Mouse (Mus musculus) stomach, embryonic 14.5 days (tissue): ENCODE measurements around the gene Foxs1. TPM values are rescaled to one million over a fixed set of nuclear protein-coding genes. Genes with fewer than 3 reads are reported as not detected.
A peak's percentile ranks its signal among the peaks of the same experiment; 100 is the strongest.

Experiments used
- ATAC-seq: fragments of 200-750 bp; cut with Nextera tagmentation; 2 replicates; pipeline ENCODE4 v1.8.0; 2017; ENCODE audit warnings: low read depth, moderate TSS enrichment; ENCODE audit not compliant: insufficient number of reproducible peaks, insufficient read depth, low FRiP score
- H3K27ac ChIP-seq: fragments of 300-500 bp; sonication (generic); 2 replicates; pipeline ENCODE4 v1.5.1; 2014; ENCODE audit warnings: mild to moderate bottlenecking, low read length, moderate library complexity, mixed read lengths
- H3K27me3 ChIP-seq: fragments of 300-500 bp; sonication (generic); 2 replicates; pipeline ENCODE4 v1.6.1; 2014; ENCODE audit warnings: low read length, control low read depth, mixed read lengths; ENCODE audit not compliant: control insufficient read depth, insufficient read depth
- H3K36me3 ChIP-seq: fragments of 300-500 bp; sonication (generic); 2 replicates; pipeline ENCODE4 v1.6.1; 2014; ENCODE audit warnings: mild to moderate bottlenecking, control low read depth, low read length, moderate library complexity, mixed read lengths; ENCODE audit not compliant: control insufficient read depth, insufficient read depth
- H3K4me1 ChIP-seq: fragments of 300-500 bp; sonication (generic); 2 replicates; pipeline ENCODE4 v1.6.1; 2014; ENCODE audit warnings: low read length, control low read depth, mixed read lengths; ENCODE audit not compliant: control insufficient read depth, insufficient read depth
- H3K4me2 ChIP-seq: fragments of 300-500 bp; sonication (generic); replicated peaks from 2 replicates; pipeline ENCODE4 v1.6.1; 2014; ENCODE audit warnings: low read depth, low read length, control low read depth
- H3K4me3 ChIP-seq: fragments of 300-500 bp; sonication (generic); 2 replicates; pipeline ENCODE4 v1.5.1; 2014; ENCODE audit warnings: low read depth, low read length, control low read depth
- H3K9ac ChIP-seq: fragments of 300-500 bp; sonication (generic); replicated peaks from 2 replicates; pipeline ENCODE4 v1.6.1; 2014; ENCODE audit warnings: low read depth, mild to moderate bottlenecking, control low read depth, low read length, moderate library complexity, mixed read lengths
- H3K9me3 ChIP-seq: fragments of 300-500 bp; sonication (generic); 2 replicates; pipeline ENCODE4 v1.6.1; 2016; ENCODE audit warnings: low read depth, low read length, control low read depth; ENCODE audit not compliant: control insufficient read depth
- WGBS: fragments of 180-500 bp; shearing (Covaris S2); extraction: QIAGEN DNeasy Blood & Tissue Kit; methylation state at CpG from one replicate; pipeline ENCODE4 v1.1.7; 2014; 5-methylcytosine and 5-hydroxymethylcytosine counted together
- polyA plus RNA-seq: library from polyadenylated mRNA; unstranded; fragments of >200 nt; fragmentation: Nextera tagmentation; extraction: Ambion mirVana; gene quantifications from 2 replicates; pipeline ENCODE4 v1.2.1, GENCODE M21; 2014

The Foxs1 gene
- polyA plus RNA-seq, 1 experiment from 2014 or later: 3.3 TPM

- ATAC-seq: no peak; the same call in 1 of the 2 replicates
- H3K4me2 ChIP-seq: peak overlapping the region; percentile 2; the same call in 1 of the 2 replicates
- WGBS: 2% methylated on average over 18 of the region's 18 CpGs
- H3K4me1 ChIP-seq: no peaks in the 10 kb centered on the region
- no peaks in the 10 kb centered on the region for H3K9me3 ChIP-seq
- no peak overlapping the region for H3K4me3 ChIP-seq
- no peaks in the 10 kb centered on the region for H3K36me3 ChIP-seq
- no peak overlapping the region for H3K9ac ChIP-seq
- H3K27ac ChIP-seq: no peak overlapping the region
- H3K27me3 ChIP-seq: peaks cover 17% of the 10 kb centered on the region
Observed at GRCm38 (mm10) chr2:152914310-152915120, 18.5 kb downstream of the Foxs1 start.

DNA sequence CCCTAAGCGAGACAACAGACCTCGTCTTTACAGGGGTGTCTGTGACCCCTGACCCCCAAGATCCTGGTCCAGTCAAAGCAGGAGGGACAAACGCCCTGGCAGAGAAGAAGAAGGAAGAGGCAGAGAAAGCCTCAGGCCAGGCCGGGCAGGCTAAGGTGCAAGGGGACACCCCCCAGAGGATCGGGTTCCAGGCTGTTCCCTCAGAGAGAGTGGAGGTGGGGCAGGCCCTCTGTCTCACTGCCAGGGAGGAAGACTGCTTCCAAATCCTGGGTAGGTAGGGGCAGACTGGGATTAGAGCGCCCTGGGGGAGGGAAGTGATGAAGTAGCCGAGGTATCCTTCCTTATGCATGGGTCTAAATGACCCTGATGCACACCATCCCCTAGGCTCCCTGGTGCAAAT lies 19.5 kb downstream of the Foxs1 start:
- Histone ChIP-seq H3K4me3 (no peak overlapping the region), H3K9ac (no peak overlapping the region), H3K4me2 (no peak overlapping the region), H3K36me3 (no peaks in the 10 kb centered on the region), H3K27me3 (peaks cover 17% of the 10 kb centered on the region), H3K27ac (no peak overlapping the region), H3K9me3 (no peaks in the 10 kb centered on the region), H3K4me1 (no peaks in the 10 kb centered on the region)
- WGBS: 36% methylated on average over 7 of the region's 7 CpGs
- ATAC-seq: no peak

DNA sequence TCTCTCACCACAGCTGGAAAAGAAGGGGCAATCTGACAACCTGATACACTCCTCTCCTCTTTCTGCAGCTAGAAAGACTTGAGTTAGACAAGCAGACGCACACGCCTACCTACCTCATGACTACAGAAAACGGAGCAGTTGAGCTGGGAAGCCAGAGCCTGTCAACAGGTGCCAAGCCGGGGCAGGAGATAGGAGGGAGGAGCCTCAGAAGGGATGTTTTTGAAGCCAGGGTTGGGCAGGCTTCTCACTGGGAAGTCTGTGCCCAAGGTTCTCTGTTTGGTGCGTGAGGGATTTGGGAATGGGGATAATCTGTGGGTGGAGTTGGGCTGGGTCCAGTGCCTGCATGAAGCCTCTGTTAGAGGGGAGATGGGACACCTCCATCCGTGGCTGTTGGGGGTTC lies 21.6 kb downstream of the Foxs1 start:
- peaks cover 9% of the 10 kb centered on the region for H3K4me1 ChIP-seq
- peaks cover 17% of the 10 kb centered on the region for H3K27me3 ChIP-seq
- no peak overlapping the region for H3K4me2 ChIP-seq
- ATAC-seq: no peak
- 28% methylated on average over 6 of the region's 6 CpGs for WGBS
- no peaks in the 10 kb centered on the region for H3K9me3 ChIP-seq
- H3K27ac ChIP-seq: no peak overlapping the region
- H3K9ac ChIP-seq: no peak overlapping the region
- H3K4me3 ChIP-seq: no peak overlapping the region
- no peaks in the 10 kb centered on the region for H3K36me3 ChIP-seq

- no peak within 1 kb of the TSS for H3K9ac ChIP-seq
- H3K9me3 ChIP-seq: no peaks in the 10 kb centered on the region
- no peak within 1 kb of the TSS for H3K4me3 ChIP-seq
- no peak for ATAC-seq
- H3K4me1 ChIP-seq: peaks cover 12% of the 10 kb centered on the region
- 20% methylated on average over 12 of the region's 12 CpGs for WGBS
- no peak within 1 kb of the TSS for H3K4me2 ChIP-seq
- no peak within 1 kb of the TSS for H3K27ac ChIP-seq
- H3K27me3 ChIP-seq: peaks cover 17% of the 10 kb centered on the region
- no peaks in the 10 kb centered on the region for H3K36me3 ChIP-seq
Observed at GRCm38 (mm10) chr2:152911031-152911430, 22.0 kb downstream of the Foxs1 start, which contains the start of gene Mylk2. Gene Mylk2 (plus strand): TSS chr2:152911352.

DNA sequence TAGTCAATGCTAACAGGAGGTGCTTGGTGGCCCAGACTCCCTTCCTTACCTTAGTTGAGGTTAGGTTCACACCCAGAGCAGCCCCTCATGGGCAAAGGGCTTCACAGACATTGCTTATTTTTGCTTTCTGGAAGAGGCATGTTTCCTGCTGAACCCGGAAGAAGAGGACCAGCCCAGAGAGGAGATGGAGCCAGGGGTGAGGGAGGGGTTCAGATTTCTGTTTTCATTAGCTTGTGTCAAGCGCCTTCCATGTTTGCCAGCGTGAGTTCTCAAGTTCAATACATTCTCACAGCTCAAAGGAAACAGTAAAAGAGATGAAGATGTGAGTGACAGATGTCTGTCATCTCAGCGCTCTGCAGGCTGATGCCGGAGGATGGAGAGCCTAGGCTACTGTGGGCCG lies 23.2 kb downstream of the Foxs1 start:
- Histone ChIP-seq H3K4me2 (no peak overlapping the region), H3K9ac (no peak overlapping the region), H3K27me3 (peaks cover 17% of the 10 kb centered on the region), H3K36me3 (no peaks in the 10 kb centered on the region), H3K9me3 (no peaks in the 10 kb centered on the region), H3K4me1 (peaks cover 19% of the 10 kb centered on the region), H3K27ac (no peak overlapping the region), H3K4me3 (no peak overlapping the region)
- no peak for ATAC-seq
- 72% methylated on average over 6 of the region's 6 CpGs for WGBS

DNA sequence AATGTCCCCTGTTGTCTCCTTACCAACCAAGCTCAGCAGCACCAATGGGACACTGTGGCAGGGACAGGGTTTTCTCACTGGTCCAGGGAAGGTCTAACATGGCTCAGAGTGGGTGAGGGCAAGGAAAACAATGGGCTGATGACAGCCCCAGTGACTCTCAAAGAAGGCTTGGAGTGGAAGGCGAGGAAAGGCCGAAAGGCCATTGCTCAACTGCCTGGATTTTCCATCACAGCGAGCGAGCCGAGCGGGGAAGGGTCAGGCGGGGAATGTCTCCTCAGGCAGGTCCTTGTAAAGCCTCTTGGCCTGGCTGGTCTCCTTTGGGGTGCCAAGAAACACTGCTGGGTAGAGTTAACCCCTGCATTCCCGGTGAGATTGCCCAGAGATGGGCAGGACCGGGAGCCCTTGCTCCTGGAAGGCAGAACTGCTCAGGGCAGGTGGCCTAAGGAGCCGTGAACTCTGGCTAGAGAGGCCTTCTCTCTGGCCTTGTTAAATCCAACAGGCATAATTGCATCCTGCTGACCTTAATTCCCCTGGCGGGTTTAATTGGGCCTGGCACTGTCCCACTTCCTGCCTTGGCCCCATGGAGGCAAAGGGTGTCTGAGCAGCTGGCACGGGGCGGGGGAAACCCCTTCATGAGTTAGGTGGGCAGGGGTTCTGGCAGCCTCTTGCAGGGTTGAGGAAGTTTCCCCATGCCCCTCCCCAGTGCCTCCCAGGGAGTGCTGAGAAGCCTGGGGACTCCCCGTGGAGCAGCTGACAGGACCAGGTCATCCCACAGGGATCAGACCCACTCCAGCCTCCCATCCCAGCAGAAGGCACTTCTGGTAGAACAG lies 25.7 kb downstream of the Foxs1 start:
- no peak overlapping the region for H3K4me3 ChIP-seq
- no peak for ATAC-seq
- 69% methylated on average over 14 of the region's 14 CpGs for WGBS
- no peaks in the 10 kb centered on the region for H3K9me3 ChIP-seq
- no peaks in the 10 kb centered on the region for H3K36me3 ChIP-seq
- H3K27ac ChIP-seq: no peak overlapping the region
- peaks cover 19% of the 10 kb centered on the region for H3K4me1 ChIP-seq
- no peak overlapping the region for H3K4me2 ChIP-seq
- 0 out of 2 replicates have a peak, but pooled peaks cover 6% of the 10 kb centered on the region for H3K27me3 ChIP-seq
- H3K9ac ChIP-seq: no peak overlapping the region

DNA sequence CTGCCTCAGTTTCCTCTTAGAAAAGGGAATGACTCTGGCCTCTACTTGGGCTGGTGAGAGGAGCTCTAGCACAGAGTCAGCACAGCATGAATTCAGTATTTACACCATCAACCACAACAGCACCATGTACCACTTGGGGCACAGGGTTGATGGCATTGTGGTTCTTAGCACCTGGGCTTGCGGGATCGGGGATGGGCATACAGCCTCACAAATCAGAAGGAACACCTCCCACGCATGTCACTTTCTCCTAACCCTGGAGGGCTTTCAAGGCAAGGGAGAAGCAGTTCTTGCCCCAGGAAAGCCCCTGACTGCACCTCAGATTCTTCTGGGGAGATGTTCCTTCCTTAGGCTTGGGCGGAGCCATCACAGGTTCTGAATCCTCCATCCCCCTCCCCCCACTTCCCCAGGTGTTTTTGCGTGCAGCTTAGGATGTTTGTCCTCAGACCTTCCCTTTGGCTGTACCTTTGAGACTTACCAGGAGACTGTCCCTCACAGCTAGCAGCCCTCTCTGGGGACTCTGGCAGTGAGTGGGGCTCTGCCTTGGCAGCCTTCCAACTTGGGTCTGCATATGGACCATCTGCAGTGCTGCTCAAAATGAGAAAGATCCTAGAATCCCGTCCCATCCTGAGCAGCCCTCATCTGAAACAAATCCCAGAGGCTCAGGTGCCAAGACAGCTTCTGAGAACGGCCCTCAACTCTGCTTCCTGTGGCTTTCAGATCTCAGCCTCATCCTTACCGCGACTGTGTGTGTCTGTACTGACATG lies 26.6 kb downstream of the Foxs1 start:
- H3K36me3 ChIP-seq: no peaks in the 10 kb centered on the region
- no peak for ATAC-seq
- peaks cover 19% of the 10 kb centered on the region for H3K4me1 ChIP-seq
- no peak overlapping the region for H3K4me3 ChIP-seq
- H3K9ac ChIP-seq: no peak overlapping the region
- no peak overlapping the region for H3K27ac ChIP-seq
- no peaks in the 10 kb centered on the region for H3K9me3 ChIP-seq
- no peak overlapping the region for H3K4me2 ChIP-seq
- no peaks in the 10 kb centered on the region for H3K27me3 ChIP-seq
- 47% methylated on average over 9 of the region's 9 CpGs for WGBS
